Mouse (Mus musculus) megakaryocyte-erythroid progenitor cell, adult 5-6 weeks (primary cell): ENCODE measurements at regions not wholly inside any gene's neighbourhood (a gene's known extent, or its start where the extent isn't known, plus 50 kb on each side); places are given as distances from the start of the nearest gene placed in this dataset.
"Not testable (repeated sequence)": the region's sequence is repeated elsewhere in the genome, so short reads cannot be mapped to it uniquely, and the experiment has no call there.

Experiments
- ATAC-seq: replicated peaks from 2 replicates; pipeline ENCODE4 v1.8.0; 2016; ENCODE audit warnings: mild to moderate bottlenecking, inconsistent platforms; ENCODE audit not compliant: severe bottlenecking, poor library complexity, low FRiP score, low TSS enrichment

DNA sequence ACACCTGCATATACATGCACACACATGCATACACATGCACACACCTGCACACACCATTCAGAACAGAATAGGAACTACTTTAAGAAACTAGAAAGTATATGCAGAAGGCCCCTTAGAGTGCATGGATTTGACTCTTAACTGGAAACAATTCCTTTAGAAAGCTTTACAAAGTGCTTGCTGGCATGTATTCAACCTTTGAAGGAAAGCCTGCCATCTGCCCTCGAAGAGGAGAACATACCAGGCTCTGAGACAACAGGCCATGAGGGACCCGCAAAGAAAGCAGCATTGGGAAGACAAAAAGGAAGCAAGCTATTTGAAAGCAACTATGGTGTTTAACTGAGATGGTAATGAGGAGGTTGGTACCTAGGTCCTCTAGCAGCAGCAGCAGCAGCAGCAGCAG, 74.0 kb upstream of the Spon1 start:
- no peak for ATAC-seq

DNA sequence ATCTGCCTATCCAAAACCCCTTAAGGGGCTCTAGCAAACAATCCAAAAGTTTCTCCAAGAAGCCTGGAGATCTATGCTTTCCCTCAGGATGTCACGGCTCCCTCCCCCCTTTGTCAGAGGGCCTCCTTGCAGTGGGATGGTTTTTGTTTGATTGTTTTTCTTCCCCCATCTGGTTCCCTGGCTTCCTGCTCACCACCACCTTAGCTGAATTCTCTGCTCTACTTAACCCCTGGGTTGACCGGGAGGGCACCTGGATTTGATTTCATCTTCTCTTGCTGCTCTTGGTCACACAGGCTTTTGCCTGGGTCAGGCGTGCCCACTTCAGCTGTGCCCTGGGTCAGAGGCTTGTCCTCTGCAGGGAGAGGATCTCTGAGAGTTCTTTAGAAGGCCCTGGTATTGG, 72.3 kb upstream of the Spon1 start:
- no peak for ATAC-seq

DNA sequence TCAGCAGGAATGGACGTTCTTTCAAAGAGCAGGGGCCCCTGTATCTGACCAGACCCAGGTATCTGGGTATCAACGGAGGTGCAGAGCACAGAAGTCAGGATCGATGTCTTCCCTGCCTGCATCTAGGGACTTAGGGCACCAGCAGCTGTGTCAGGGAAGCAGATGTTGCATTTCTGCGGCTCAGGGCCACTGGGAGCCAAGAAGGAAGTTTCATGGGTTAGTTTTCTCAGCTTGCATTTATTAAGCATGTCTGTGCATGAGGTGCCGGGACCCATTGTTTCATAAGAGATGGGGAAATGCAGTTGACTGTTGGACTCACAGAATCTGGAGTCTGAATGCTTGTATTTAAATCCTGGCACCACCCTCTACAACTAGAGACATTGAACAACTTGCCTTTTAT, 71.3 kb upstream of the Spon1 start:
- ATAC-seq: no peak

DNA sequence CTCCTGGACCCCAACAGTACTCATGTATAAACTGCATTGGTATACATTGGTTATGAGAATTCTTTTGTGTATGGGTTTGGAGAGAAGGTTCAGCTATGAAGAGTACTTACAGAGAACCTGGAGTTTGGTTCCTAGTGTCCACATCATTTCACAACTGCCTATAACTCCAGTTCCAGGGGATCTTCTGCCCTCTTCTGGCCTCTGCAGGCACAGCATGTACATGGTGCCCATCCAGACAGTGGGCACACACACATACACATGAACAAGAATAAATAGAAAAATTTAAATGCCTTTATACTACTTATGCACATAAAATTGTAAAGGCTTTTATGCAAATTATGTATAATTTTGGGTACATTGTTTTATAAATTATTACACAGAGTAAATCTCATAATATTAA, 59.9 kb upstream of the Spon1 start:
- ATAC-seq: no peak

DNA sequence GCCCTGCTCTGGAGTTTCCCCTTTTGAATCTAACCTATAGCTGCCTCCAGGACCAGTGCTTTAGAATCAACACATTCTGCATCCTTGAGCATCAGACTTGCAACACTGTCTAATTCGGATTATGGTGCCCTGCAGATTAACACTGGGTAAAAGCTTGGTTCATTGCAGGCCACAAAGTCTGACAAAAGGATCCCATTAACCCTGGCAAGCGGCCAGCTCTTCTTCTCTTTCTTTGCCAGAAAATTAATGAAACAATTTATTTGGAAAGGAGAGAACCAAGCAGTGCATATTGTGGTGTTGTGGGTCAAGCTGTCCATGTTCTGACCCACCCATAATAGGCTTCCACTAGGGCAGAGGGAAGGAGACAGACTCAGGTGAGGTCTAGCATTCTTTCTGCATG, 58.2 kb upstream of the Spon1 start:
- ATAC-seq: no peak

DNA sequence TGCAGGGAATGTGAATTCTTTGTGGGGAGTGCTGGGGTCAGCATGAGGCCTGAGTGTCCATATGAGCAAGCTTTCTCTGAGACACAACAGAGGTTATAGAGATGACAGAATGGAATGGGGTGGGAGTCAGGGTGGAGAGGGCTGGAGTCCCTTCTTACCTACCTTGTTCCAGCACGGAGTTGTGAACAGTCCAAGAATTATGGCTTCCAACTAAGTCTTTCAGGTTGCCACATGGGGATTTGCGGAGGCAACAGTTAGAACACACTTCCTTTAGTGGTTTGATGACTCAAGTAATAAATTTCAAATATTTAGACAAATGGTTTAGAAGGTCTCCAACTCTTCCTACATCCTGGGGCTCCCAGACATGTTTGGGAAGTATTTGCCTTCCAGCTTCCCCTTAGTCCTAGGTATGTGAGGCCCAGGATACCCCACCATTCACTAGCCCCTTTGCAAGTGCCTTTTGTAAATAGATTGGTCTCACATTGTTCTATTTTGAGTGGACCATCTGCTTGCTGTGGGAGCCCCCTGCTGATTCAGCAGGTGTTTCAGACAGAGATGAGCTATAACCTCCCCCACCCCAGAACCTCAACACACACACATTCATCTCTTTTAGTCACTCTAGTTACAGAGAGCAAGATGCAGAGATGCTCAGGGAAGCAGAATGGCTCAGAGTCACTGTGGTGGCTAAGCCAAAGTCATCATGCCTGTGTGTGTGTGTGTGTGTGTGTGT, 55.1 kb upstream of the Spon1 start:
- ATAC-seq: no peak

DNA sequence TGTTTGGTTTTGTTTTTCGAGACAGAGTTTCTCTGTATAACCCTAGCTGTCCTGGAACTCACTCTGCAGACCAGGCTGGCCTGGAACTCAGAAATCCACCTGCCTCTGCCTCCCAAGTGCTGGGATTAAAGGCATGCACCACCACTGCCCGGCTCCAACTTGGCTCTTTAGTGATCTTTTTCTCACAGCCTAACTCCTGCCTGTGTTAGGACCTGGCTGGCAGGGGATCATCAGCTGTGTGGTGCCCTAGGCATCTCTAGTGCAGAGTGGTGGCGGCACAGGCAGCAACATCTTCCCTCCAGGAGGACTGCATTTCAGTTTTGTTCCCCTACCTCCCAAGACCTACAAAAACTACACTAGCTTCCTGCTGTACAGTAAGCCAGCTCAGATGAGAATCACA, 54.4 kb upstream of the Spon1 start:
- not testable (repeated sequence) for ATAC-seq
